Mouse (Mus musculus): ENCODE data around the gene Acot3. TPM values are rescaled to one million over a fixed set of nuclear protein-coding genes. Genes with fewer than 3 reads are reported as not detected.
"Not testable (repeated sequence)": the region's sequence is repeated elsewhere in the genome, so short reads cannot be mapped to it uniquely, and the experiment has no call there.

Acot3 gene
- 1 to 10 TPM; 2.3 to 3.3 TPM for total RNA-seq (2021)
- long read RNA-seq, experiment 1, partial matches to known transcripts: 1 of 1 reads
- long read RNA-seq, experiment 1, other reads (novel, unspliced or antisense): 0 of 1 reads
- long read RNA-seq, experiment 2, partial matches to known transcripts: 0 of 1 reads
- long read RNA-seq, experiment 2, other reads (novel, unspliced or antisense): 1 of 1 reads

DNA sequence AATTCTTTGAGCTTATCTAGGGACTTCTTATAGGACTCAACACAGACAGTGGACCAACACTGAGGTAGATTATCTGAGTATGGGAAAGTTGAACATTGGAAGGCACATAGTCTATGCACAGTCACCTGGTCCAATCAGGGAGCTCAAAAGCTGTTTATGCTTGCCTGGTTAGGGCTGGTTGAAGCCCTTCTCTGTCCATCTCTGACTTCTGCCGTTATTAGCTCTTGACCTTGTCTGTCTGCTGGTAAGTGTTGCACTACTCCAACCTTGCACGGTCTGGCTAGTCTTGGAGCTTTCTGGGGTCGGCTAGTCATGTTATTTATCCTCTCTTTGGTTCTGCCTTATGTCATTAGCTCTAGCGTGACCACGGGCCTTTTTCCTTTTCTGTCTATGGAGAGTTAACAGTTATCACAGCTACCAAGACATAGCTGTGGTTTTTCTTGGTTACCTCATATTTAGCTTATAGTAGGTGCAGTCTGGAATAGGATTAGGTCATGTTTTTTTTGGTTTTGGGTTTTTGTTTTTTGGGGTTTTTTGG lies at the start of gene Acot3:
TSS of gene Acot3 (plus strand) at position 208 of the 538 bp plus-strand sequence.
- intact Hi-C loops (cut with DNase I): no loop called here
- DNase-seq (ENCODE audit: extremely low spot score in 1 of 2, low spot score in 2 of 2): no peak
- Histone ChIP-seq H3K27ac (no peak within 1 kb of the TSS), H3K4me3 (peak within 1 kb of the TSS; percentile 51; the same call in 1 of the 2 replicates)
- TF ChIP-seq CTCF (IDR thresholded peaks at IDR 0.05): no peak

DNA sequence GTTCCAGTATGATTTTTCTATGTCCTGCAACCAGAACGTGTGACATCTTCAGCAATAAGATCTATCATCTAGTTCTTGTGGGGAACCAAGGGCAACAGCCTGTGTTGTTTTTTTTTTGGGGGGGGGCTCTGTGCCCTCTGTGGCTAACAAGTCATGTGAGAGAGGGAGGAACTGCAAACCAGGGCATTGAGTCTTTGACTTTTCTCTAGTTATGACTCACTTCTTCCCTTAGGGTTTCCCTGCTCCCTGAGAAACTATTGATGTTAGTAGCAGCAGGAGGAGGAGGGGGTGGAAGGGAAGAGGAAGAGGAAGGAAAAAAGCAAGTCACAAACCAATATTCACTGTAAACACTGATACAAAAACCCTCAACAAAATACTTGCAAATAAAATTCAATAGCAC lies 48.1 kb upstream of the Acot3 start:
- no peak for DNase-seq (ENCODE audit: extremely low spot score in 1 of 2, low spot score in 2 of 2)
- H3K4me3 ChIP-seq: no peak overlapping the region
- no peak overlapping the region for H3K27ac ChIP-seq
- no peak for TF ChIP-seq CTCF (IDR thresholded peaks at IDR 0.05)
- intact Hi-C loops (cut with DNase I): no loop called here

DNA sequence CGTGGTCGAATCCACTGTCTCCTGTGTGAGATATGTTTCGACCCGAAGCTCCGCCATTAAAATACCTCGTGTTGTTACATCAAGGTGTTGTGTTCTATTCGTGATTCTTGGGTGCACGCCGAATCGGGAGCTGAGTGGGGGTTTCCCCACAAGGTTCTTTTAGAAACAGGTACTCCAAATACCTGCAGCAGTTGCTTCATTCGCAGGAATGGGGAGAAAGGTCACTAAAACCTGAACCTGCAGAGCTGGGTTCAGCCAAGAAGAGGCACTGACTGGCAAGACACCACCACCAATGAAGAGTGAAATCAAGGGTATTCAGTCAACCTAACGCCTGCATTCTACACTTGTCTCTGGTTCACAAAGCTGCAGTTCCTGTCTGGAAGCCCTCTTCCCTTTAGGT lies 43.7 kb upstream of the Acot3 start:
- DNase-seq (ENCODE audit: extremely low spot score in 1 of 2, low spot score in 2 of 2): no peak
- no peak overlapping the region for H3K4me3 ChIP-seq
- intact Hi-C loops (cut with DNase I): no loop called here
- no peak for TF ChIP-seq CTCF (IDR thresholded peaks at IDR 0.05)
- no peak overlapping the region for H3K27ac ChIP-seq

DNA sequence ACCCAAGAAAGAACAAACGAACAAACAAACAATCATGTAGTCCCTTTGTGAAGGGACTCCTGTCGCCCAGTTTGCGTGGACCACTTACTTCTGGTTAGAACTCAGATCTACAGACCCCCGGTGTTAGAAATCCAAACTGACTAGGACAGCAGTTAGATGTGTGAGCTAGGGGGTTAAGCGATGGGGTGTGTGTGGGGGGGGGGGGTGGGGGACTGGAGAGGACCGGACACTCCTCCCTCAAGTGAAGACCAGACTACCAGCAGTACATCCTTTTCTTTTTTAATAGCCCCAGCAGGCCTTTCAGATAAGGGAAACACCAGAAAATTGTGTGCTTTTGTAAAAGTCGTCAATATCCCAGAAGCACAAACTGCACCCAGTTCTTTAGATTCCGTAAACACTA lies 43.2 kb upstream of the Acot3 start:
- intact Hi-C loops (cut with DNase I): no loop called here
- Histone ChIP-seq H3K4me3 (peak overlapping the region; percentile 50), H3K27ac (no peak overlapping the region; the same call in 1 of the 2 replicates)
- DNase-seq (ENCODE audit: extremely low spot score in 1 of 2, low spot score in 2 of 2): no peak
- TF ChIP-seq CTCF (IDR thresholded peaks at IDR 0.05): no peak

DNA sequence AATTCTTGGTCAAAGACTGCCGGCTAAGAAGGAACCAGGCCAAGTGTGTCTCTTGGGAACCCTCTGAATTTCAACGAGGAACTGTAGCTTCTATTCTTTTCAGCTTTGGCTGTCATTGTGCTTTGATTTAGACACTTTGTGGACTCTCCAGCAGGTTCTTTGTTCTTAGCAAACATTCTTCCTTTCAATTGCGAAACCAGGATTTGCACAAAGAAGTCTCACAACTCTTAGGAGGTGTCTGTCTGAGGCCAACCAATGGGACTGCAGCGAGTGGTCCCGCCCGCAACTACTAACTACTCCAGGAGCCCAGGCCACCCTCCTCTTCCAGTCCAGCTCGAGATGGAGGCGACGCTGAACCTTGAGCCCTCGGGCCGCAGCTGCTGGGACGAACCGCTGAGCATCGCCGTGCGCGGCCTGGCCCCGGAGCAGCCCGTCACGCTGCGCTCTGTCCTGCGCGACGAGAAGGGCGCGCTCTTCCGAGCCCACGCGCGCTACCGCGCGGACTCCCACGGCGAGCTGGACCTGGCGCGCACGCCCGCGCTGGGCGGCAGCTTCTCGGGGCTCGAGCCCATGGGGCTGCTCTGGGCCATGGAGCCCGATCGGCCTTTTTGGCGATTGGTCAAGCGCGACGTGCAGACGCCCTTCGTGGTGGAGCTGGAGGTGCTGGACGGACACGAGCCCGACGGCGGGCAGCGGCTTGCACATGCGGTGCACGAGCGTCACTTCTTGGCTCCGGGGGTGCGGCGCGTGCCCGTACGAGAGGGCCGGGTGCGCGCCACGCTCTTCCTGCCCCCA lies 42.6 kb upstream of the Acot3 start, which contains the start of gene Acot1:
TSS of gene Acot1 (plus strand) at position 320 of the 795 bp plus-strand sequence.
- Histone ChIP-seq H3K27ac (peak within 1 kb of the TSS; percentile 36; the same call in 1 of the 2 replicates), H3K4me3 (peak within 1 kb of the TSS; percentile 50)
- DNase-seq (ENCODE audit: extremely low spot score in 1 of 2, low spot score in 2 of 2): peak; percentile 37 to 57
- intact Hi-C loops (cut with DNase I): not testable (repeated sequence)

DNA sequence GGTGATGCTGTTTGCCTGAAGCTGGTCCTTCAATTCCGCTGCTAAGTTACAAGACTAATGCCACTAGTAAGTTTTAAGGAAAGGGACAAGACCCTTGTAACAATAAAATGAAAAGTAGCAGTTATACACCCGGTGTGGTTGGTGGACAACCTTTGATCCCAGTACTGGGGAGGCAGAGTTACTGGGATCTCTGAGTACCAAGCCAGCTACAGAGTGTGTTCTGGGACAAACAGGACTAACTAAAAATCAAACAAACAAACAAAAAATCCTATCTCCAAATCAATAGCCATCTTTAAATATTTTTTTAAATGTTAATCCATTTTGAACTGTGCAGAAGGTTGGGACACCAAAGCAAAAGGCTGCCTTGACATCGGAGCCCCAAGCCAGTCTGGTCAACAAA lies 41.7 kb upstream of the Acot3 start:
- DNase-seq (ENCODE audit: extremely low spot score in 1 of 2, low spot score in 2 of 2): no peak
- Histone ChIP-seq H3K27ac (no peak overlapping the region), H3K4me3 (peak overlapping the region; percentile 50)
- TF ChIP-seq CTCF (IDR thresholded peaks at IDR 0.05): no peak
- intact Hi-C loops (cut with DNase I): no loop called here

DNA sequence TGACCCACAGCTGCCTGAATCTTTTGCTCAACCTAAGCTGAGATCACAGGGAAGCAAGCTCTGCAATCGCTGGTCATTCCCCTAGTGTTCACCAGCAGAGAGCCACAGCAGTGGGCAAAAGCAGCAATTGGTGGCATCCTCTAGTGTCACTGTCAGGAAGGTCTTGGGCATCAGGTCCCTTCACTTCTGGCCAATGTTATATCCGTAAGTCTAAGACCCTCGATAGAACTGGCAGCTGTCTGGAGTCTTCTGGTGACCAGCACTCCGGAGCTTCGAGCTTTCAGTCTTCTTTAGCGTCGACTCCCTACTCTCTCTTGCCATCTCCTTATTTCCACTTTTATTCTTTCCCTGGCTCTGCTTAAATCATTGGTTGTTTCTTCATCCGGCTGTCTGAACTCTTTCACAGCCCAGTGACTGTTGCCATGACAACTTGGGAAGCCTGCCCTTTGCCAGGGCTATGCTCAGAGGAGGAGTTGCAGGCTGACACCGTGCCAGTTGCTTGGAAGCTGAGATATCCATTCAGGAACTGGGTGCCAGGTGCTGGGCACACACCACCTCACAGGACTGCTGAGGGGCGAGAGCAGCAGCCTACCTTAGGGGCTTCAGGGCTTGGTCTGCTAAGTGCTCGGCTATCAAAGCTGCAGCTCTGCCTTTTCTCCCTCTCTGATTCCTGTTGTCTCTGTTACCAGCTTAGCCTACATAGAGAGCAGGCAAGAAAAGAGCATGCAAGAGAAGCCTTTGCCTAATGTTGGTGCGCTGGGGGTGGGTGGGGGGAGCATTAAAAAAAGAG lies 40.5 kb upstream of the Acot3 start:
- intact Hi-C loops (cut with DNase I): no loop called here
- peak; percentile 48 to 72 for DNase-seq (ENCODE audit: extremely low spot score in 1 of 2, low spot score in 2 of 2)
- Histone ChIP-seq H3K27ac (no peak overlapping the region), H3K4me3 (no peak overlapping the region)
- no peak for TF ChIP-seq CTCF (IDR thresholded peaks at IDR 0.05)

DNA sequence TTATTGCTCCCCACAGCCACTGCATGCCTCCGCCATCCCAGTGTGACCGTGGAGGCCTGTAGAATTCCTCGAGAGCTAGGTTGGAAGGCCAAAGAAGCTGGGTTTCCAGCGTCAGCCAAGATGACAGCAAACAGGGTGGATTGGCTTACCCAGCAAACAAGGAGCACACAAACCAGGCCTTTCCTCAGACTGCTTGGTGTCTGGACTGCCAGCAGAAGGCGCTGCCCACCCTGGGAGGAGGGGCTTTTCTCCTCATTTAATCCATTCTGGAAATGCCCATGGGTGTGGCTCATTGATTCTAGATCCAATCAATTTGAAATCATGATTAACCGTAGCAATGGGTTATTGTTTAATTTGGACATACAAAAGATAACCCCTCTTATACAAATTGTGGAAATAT lies 38.8 kb upstream of the Acot3 start:
- Histone ChIP-seq H3K4me3 (no peak overlapping the region), H3K27ac (no peak overlapping the region)
- DNase-seq (ENCODE audit: extremely low spot score in 1 of 2, low spot score in 2 of 2): no peak
- peak; percentile 8; the same call in 1 of the 2 replicates for TF ChIP-seq CTCF (IDR thresholded peaks at IDR 0.05)
- intact Hi-C loops (cut with DNase I): no loop called here

DNA sequence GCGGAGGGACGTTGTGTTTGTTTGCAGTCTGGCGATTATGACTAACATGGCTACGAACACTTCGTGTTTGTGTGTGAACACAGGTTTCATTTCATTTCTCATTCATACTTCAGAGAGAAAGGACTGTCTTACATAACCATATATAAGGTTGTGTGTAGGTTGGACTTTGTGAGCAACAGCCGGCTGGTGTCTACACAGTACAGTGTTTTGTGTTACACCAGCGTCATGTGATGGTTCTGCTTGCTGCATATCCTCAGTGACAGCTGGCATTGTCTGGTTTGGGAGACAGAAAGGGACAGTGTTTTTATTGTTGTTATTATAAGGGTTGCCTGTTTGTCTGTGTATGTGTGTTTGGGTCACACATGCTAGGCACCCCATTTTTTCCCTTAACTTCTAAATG lies 38.2 kb upstream of the Acot3 start:
- Histone ChIP-seq H3K4me3 (no peak overlapping the region), H3K27ac (no peak overlapping the region)
- intact Hi-C loops (cut with DNase I): no loop called here
- no peak for DNase-seq (ENCODE audit: extremely low spot score in 1 of 2, low spot score in 2 of 2)
- no peak for TF ChIP-seq CTCF (IDR thresholded peaks at IDR 0.05)

DNA sequence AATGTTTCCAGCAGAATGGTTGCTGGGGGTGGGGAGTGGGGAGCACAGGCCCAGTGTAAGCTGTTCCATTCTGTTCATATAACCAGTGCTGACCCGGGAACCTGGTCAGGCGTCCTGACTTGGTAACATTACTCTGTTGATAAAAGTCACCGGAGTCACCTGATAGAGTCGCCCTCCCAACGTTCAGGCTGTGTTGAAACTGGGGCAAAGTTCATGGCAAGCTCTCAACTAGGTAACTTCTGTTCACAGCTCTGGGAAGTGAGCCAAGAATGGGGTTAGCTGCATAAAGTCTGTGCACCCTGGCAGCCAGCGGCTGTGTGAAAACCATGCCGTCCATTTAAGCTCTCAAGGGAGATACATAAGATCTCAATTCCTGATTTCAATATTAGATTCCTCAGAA lies 31.4 kb upstream of the Acot3 start:
- H3K4me3 ChIP-seq; intact Hi-C loops (cut with DNase I); H3K27ac ChIP-seq; DNase-seq (ENCODE audit: extremely low spot score in 1 of 2, low spot score in 2 of 2): not testable (repeated sequence)

DNA sequence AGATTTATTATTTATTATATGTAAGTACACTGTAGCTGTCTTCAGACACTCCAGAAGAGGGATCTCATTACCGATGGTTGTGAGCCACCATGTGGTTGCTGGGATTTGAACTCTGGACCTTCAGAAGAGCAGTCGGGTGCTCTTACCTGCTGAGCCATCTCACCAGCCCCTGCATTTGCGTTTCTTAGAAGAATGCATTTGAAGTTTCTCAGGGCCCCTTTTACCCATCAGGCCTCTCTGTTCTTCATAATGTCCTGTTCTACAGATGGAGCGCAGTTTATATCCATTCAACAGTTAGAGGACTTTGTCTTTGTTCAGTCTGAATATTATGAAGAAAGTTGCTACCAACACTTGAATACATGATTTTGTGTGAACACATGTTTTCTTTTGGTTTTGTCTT lies 29.7 kb upstream of the Acot3 start:
- H3K4me3 ChIP-seq; DNase-seq (ENCODE audit: extremely low spot score in 1 of 2, low spot score in 2 of 2); intact Hi-C loops (cut with DNase I); H3K27ac ChIP-seq: not testable (repeated sequence)
